Mouse (Mus musculus) intestine, embryonic 14.5 days (tissue): ENCODE measurements at regions not wholly inside any gene's neighbourhood (a gene's known extent, or its start where the extent isn't known, plus 50 kb on each side); places are given as distances from the start of the nearest gene placed in this dataset.

Source experiments
- ATAC-seq: fragments of 200-750 bp; cut with Nextera tagmentation; replicated peaks from 2 replicates; pipeline ENCODE4 v1.8.0; 2017; ENCODE audit warnings: low read depth, moderate number of reproducible peaks, moderate TSS enrichment, moderate library complexity; ENCODE audit not compliant: low FRiP score, low TSS enrichment
- DNase-seq: peaks from one replicate; pipeline ENCODE4 v3.0.0-alpha.2; 2018; ENCODE audit warnings: low spot score
- H3K27ac ChIP-seq: fragments of 300-500 bp; sonication (generic); 2 replicates; pipeline ENCODE4 v1.5.1; 2014; ENCODE audit warnings: low read depth, mild to moderate bottlenecking, control low read depth
- H3K27me3 ChIP-seq: fragments of 300-500 bp; sonication (generic); replicated peaks from 2 replicates; pipeline ENCODE4 v1.6.1; 2014; ENCODE audit warnings: low read length, control low read depth; ENCODE audit not compliant: control insufficient read depth, insufficient read depth
- H3K36me3 ChIP-seq: fragments of 300-500 bp; sonication (generic); 2 replicates; pipeline ENCODE4 v1.6.1; 2014; ENCODE audit warnings: low read length, control low read depth; ENCODE audit not compliant: control insufficient read depth, insufficient read depth
- H3K4me1 ChIP-seq: fragments of 300-500 bp; sonication (generic); replicated peaks from 2 replicates; pipeline ENCODE4 v1.6.1; 2014; ENCODE audit warnings: low read length, control low read depth, mixed read lengths; ENCODE audit not compliant: control insufficient read depth, insufficient read depth
- H3K4me2 ChIP-seq: fragments of 300-500 bp; sonication (generic); 2 replicates; pipeline ENCODE4 v1.6.1; 2014; ENCODE audit warnings: low read length
- H3K4me3 ChIP-seq: fragments of 300-500 bp; sonication (generic); 2 replicates; pipeline ENCODE4 v1.5.1; 2014; ENCODE audit warnings: low read depth, low read length, control low read depth, mixed read lengths
- H3K9ac ChIP-seq: fragments of 300-500 bp; sonication (generic); 2 replicates; pipeline ENCODE4 v1.6.1; 2014; ENCODE audit warnings: mild to moderate bottlenecking, low read length
- H3K9me3 ChIP-seq: fragments of 300-500 bp; sonication (generic); 2 replicates; pipeline ENCODE4 v1.6.1; 2016; ENCODE audit warnings: low read length, control low read depth; ENCODE audit not compliant: control insufficient read depth
- WGBS: fragments of 180-500 bp; shearing (Covaris S2); extraction: QIAGEN DNeasy Blood & Tissue Kit; methylation state at CpG from one replicate; pipeline ENCODE4 v1.1.7; 2014; 5-methylcytosine and 5-hydroxymethylcytosine counted together

DNA sequence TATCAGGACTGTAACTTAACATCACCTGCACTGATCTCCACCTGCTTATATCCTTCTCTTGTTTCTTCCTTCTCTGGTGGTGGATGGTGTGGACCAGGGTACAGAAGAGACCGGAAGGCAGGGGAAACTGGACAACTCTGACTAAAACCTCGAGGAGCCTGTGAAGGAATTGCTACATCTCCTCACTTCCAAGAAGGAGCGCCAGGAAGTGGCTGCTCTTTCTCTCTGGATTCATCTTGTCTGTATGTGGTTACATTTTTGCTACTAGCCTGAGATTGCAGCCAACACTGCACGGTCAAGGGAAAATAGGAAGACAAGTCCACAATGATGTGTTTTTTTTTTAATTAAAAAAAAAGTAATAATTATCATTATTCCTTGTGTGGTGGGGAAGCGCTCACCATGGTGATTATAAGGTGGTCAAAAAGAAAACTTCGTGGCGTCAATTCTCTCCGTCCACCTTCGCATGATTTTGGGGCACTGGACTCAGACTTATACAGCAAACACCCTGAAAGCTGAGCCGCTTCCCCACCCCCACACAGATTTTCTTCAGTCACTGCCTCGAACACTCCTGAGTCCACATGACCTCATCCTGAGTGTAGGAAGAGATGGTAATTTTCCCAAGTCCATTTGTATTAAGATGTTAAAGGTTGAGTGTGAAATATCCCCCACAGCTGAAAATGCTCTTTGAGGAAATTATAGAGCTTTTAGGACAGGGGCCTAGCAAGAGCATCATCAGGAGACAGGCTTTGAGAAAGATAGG is 177.2 kb downstream of the Rpap3 start:
- ATAC-seq (no peak), DNase-seq (no peak)
- 80% methylated on average over 11 of the region's 11 CpGs for WGBS
- H3K27me3 ChIP-seq: no peaks in the 10 kb centered on the region
- no peaks in the 10 kb centered on the region for H3K36me3 ChIP-seq
- no peaks in the 10 kb centered on the region for H3K9me3 ChIP-seq
- no peak overlapping the region for H3K9ac ChIP-seq
- H3K4me2 ChIP-seq: no peak overlapping the region
- no peak overlapping the region for H3K27ac ChIP-seq
- H3K4me3 ChIP-seq: no peak overlapping the region
- no peaks in the 10 kb centered on the region for H3K4me1 ChIP-seq

DNA sequence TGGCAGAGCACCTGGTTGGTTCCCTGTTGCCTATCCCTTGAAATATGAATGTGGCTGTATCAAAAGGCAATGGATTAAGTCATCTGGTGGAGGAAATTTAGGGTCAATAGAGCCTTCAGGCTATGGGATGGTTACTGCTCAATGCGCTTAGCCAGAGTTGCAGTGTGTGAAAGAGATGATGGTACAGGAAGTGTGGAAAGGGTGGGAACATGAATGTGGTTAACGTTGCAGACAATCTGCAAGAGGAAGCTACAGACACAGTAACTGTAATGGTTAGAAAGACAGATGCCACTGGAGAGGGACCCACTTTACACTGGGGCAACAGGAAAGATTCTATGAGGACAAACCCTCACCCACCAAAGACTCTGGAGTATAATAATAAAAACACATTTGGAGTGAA is 185.2 kb downstream of the Rpap3 start:
- Histone ChIP-seq H3K4me2 (no peak overlapping the region), H3K9me3 (no peaks in the 10 kb centered on the region), H3K27me3 (no peaks in the 10 kb centered on the region), H3K4me1 (no peaks in the 10 kb centered on the region), H3K36me3 (no peaks in the 10 kb centered on the region), H3K27ac (no peak overlapping the region), H3K9ac (no peak overlapping the region), H3K4me3 (no peak overlapping the region)
- no peak for ATAC-seq
- DNase-seq: no peak
- WGBS: 84% methylated on average over 2 of the region's 2 CpGs

DNA sequence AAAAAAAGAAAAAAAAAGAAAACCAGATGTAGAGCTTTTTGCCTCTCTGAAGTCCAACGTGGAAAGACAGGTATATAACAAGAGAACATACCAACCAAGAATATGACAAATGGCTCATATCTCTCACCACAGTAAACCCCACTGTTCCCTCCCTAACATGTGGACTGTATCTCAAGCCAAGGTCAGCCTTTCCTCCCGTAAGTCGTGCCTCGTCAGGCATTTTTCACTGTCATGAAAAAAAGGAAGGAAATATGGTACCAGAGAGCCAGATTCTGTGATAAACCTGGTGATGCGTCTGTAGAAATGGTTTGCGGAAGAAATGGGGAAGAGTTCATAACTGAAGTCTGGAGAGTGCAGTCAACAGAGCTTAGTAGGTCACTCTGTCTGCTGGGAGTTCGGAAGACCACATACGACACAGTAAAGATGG is 185.7 kb downstream of the Rpap3 start:
- no peaks in the 10 kb centered on the region for H3K36me3 ChIP-seq
- DNase-seq: no peak
- no peak overlapping the region for H3K4me2 ChIP-seq
- no peak overlapping the region for H3K4me3 ChIP-seq
- 87% methylated on average over 8 of the region's 8 CpGs for WGBS
- no peak overlapping the region for H3K9ac ChIP-seq
- no peak for ATAC-seq
- no peak overlapping the region for H3K27ac ChIP-seq
- H3K9me3 ChIP-seq: no peaks in the 10 kb centered on the region
- H3K4me1 ChIP-seq: no peaks in the 10 kb centered on the region
- H3K27me3 ChIP-seq: no peaks in the 10 kb centered on the region

DNA sequence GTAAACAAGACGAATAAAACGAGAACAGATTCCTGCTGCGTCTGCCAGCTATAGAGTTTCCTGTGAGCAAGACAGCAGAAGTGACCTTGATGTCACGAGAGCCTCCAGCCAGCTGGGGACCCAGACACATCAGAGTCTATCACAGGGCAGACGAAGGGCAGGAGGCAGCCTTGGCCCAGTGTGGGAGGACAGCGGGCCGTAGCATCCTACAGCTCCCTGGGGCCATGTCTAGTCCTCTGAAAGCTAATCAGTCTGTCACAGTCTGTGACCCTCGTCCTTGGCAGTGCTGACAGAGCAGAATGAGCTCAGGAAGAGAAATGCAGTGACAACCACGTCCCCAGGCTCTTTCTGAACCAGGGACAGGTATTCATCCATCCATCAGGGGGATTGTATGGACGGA is 187.7 kb downstream of the Rpap3 start:
- H3K36me3 ChIP-seq: no peaks in the 10 kb centered on the region
- no peak overlapping the region for H3K4me2 ChIP-seq
- 60% methylated on average over 10 of the region's 10 CpGs for WGBS
- H3K27ac ChIP-seq: no peak overlapping the region
- no peak for DNase-seq
- no peaks in the 10 kb centered on the region for H3K4me1 ChIP-seq
- no peak for ATAC-seq
- no peak overlapping the region for H3K9ac ChIP-seq
- no peaks in the 10 kb centered on the region for H3K27me3 ChIP-seq
- no peak overlapping the region for H3K4me3 ChIP-seq
- H3K9me3 ChIP-seq: no peaks in the 10 kb centered on the region

DNA sequence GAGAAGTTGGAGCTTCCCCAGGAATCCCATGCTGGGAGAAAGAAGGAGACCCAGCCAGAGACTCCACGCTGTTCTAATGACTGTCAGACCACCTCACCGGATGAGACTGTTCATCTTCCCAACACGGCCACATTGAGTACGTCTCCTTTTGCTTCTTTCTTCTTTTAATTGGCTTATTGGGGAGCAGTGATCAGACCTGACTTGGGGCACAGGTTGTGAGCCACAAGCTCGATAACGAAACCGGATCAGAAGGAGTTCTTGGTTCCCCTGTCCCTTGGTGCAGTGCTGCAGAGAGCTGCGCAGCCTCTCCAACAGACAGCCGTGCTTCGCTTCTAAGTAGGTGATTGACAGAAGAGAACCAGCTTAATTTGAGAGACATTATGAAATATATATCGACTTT is 188.4 kb downstream of the Rpap3 start:
- WGBS: 91% methylated on average over 11 of the region's 11 CpGs
- H3K4me2 ChIP-seq: no peak overlapping the region
- H3K27me3 ChIP-seq: no peaks in the 10 kb centered on the region
- ATAC-seq: no peak
- H3K36me3 ChIP-seq: no peaks in the 10 kb centered on the region
- no peak overlapping the region for H3K9ac ChIP-seq
- no peak overlapping the region for H3K27ac ChIP-seq
- no peaks in the 10 kb centered on the region for H3K4me1 ChIP-seq
- no peaks in the 10 kb centered on the region for H3K9me3 ChIP-seq
- no peak for DNase-seq
- H3K4me3 ChIP-seq: no peak overlapping the region

DNA sequence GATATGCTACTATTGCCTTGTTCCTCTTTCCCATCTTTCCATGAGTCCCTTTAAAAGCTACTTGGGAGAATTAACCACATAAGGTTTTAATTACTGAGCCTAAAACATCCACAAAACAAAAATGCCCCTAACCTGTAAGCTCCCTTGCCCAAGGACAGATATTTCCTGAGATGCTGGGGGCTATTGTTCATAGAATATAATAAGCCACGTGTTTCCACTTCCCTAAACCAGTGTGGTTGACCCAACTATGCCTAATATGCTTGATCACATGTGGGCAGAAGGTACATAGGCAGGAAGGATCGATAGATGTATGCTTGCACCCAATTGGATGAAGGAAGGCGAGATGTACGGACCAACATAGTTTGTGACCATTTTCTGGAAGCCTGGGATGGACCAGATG is 189.9 kb downstream of the Rpap3 start:
- Histone ChIP-seq H3K27me3 (no peaks in the 10 kb centered on the region), H3K4me2 (no peak overlapping the region), H3K9me3 (no peaks in the 10 kb centered on the region), H3K4me3 (no peak overlapping the region), H3K4me1 (no peaks in the 10 kb centered on the region), H3K36me3 (no peaks in the 10 kb centered on the region), H3K9ac (no peak overlapping the region), H3K27ac (no peak overlapping the region)
- no peak for ATAC-seq
- WGBS: 78% methylated on average over 4 of the region's 4 CpGs
- DNase-seq: no peak

DNA sequence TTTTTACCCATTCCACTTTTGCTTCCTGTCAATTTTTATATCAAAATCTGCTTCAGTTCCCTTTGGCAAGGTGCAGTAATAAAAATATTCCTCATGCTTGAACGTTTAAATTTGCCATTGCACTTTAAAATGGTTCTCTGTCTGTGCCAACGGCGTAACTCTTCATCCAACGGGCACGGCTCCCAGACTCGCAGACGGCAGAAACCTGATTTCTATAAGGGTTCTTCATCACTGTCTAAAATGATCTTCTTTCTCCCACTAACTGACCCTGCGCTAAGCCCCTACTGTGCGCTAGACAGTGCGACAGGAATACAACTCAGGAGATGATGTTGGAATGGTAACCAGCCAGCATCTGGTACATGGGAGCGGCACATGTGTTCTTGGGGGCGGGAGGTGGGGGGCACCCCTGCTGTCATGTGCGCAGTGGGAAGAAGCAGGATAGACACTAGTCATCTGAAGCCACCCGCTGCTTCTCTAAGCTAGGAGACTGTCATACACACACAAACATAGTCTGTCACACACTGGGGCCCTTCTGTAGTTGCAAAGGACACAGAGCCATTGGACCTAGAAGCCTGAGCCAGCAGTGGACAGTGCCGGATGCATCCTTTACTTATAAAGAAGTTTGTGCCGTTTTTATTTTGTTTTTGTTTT is 197.8 kb downstream of the Rpap3 start:
- H3K4me3 ChIP-seq: no peak overlapping the region
- ATAC-seq: no peak

DNA sequence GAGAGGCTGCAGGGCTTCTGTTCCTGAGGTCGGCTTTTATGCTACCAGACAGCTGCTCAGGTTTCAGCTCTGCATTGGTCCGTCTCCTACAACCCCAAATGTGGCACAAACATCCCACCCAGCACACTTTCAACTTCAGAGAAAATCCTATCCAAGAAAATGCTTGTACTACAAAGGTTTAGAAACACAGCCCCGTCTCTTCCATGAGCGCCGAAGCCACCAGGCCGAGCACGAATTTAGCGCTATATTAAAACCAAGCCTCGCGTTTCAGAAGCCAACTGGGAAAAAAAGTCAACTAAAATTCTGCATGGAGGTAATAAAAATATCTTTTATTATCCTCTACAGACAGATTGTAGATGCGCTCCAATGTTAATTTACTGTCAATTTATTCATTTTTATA is 198.4 kb downstream of the Rpap3 start:
- 88% methylated on average over 11 of the region's 11 CpGs for WGBS

More for the DNA sequence above, 197.8 kb downstream of the Rpap3 start:
- DNase-seq: no peak
- 92% methylated on average over 16 of the region's 16 CpGs for WGBS
- Histone ChIP-seq H3K27ac (no peak overlapping the region), H3K4me1 (no peaks in the 10 kb centered on the region), H3K9ac (no peak overlapping the region), H3K9me3 (0 out of 2 replicates have a peak, but pooled peaks cover 6% of the 10 kb centered on the region), H3K36me3 (no peaks in the 10 kb centered on the region), H3K4me2 (no peak overlapping the region), H3K27me3 (no peaks in the 10 kb centered on the region)

DNA sequence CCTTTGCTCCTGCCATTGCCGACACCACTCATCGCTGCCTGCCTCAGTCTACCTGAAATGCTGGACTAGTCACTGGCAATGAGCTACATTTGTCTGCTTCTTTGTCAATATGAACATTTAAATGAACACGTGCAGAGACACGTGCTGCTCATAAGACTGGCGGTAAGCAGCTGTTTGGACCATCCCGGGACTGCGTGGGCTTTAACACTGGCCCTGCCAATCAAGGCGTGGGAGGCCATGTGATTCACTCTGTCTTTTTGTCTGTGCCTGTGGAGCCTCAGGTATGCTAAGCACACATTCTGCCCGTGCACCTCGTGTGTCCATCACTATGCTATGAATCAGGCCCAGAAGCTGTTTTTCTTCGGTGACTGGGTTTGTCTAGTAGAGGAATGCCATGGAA is 199.9 kb downstream of the Rpap3 start:
- Histone ChIP-seq H3K4me2 (no peak overlapping the region), H3K4me1 (no peaks in the 10 kb centered on the region), H3K9me3 (0 out of 2 replicates have a peak, but pooled peaks cover 5% of the 10 kb centered on the region), H3K27me3 (no peaks in the 10 kb centered on the region), H3K9ac (no peak overlapping the region), H3K4me3 (no peak overlapping the region), H3K36me3 (no peaks in the 10 kb centered on the region), H3K27ac (no peak overlapping the region)
- no peak for ATAC-seq
- no peak for DNase-seq
- 90% methylated on average over 11 of the region's 11 CpGs for WGBS

More for the DNA sequence above, 198.4 kb downstream of the Rpap3 start:
- H3K9ac ChIP-seq: no peak overlapping the region
- H3K27me3 ChIP-seq: no peaks in the 10 kb centered on the region
- H3K27ac ChIP-seq: no peak overlapping the region
- H3K4me3 ChIP-seq: no peak overlapping the region
- ATAC-seq (no peak), DNase-seq (no peak)
- no peaks in the 10 kb centered on the region for H3K36me3 ChIP-seq
- H3K4me2 ChIP-seq: no peak overlapping the region
- 0 out of 2 replicates have a peak, but pooled peaks cover 6% of the 10 kb centered on the region for H3K9me3 ChIP-seq
- H3K4me1 ChIP-seq: no peaks in the 10 kb centered on the region
